Mouse (Mus musculus) MEL (cell line): ENCODE measurements around the gene Dock10. TPM values are rescaled to one million over a fixed set of nuclear protein-coding genes. Genes with fewer than 3 reads are reported as not detected.

Source experiments
- DNase-seq: peaks from one replicate; pipeline ENCODE4 v3.0.0; 2011; ENCODE audit warnings: low read depth, low spot score
- H3K27ac ChIP-seq: 2 replicates; pipeline ENCODE4 v1.5.1; 2012; ENCODE audit warnings: low read depth, mild to moderate bottlenecking, control low read depth, low read length, moderate library complexity; ENCODE audit not compliant: control insufficient read depth
- H3K27me3 ChIP-seq, 2 experiments: fragments of 150-350 bp in 1 of 2; sonication (generic) in 1 of 2; 2 replicates each; pipeline ENCODE4 v1.6.1; 2012; ENCODE audit warnings: low read length in 2 of 2, mild to moderate bottlenecking in 2 of 2, improper control_type of control experiment in 1 of 2, moderate library complexity in 1 of 2; ENCODE audit not compliant: insufficient read depth in 2 of 2, control insufficient read depth in 1 of 2
- H3K36me3 ChIP-seq, 2 experiments: 2 replicates each; pipeline ENCODE4 v1.6.1; 2012 to 2014; ENCODE audit warnings: low read length in 2 of 2, improper control_type of control experiment in 1 of 2, inconsistent platforms in 1 of 2, mild to moderate bottlenecking in 1 of 2; ENCODE audit not compliant: insufficient read depth in 2 of 2, control insufficient read depth in 1 of 2
- H3K4me1 ChIP-seq, 2 experiments: fragments of 150-350 bp in 1 of 2; sonication (generic) in 1 of 2; 2 replicates each; pipeline ENCODE4 v1.6.1; 2012; ENCODE audit warnings: low read length in 2 of 2, improper control_type of control experiment in 1 of 2, mild to moderate bottlenecking in 1 of 2; ENCODE audit not compliant: insufficient read depth in 2 of 2, control insufficient read depth in 1 of 2
- H3K4me3 ChIP-seq, 2 experiments: fragments of 150-350 bp in 1 of 2; sonication (generic) in 1 of 2; 2 replicates each; pipeline ENCODE4 v1.5.1; 2012; ENCODE audit warnings: low read depth in 2 of 2, low read length in 2 of 2, mild to moderate bottlenecking in 2 of 2, moderate library complexity in 2 of 2, control low read depth in 1 of 2, improper control_type of control experiment in 1 of 2; ENCODE audit not compliant: control insufficient read depth in 1 of 2, insufficient read depth in 1 of 2
- H3K79me2 ChIP-seq: 2 replicates; pipeline ENCODE4 v1.6.1; 2012; ENCODE audit warnings: mild to moderate bottlenecking, low read length, moderate library complexity; ENCODE audit not compliant: control insufficient read depth, poor library complexity, insufficient read depth
- H3K9ac ChIP-seq: 2 replicates; pipeline ENCODE4 v1.6.1; 2012; ENCODE audit warnings: low read depth, mild to moderate bottlenecking, control low read depth, low read length, moderate library complexity; ENCODE audit not compliant: control insufficient read depth, poor library complexity, severe bottlenecking
- H3K9me3 ChIP-seq: fragments of 150-350 bp; sonication (generic); replicated peaks from 2 replicates; pipeline ENCODE4 v1.6.1; 2012; ENCODE audit warnings: mild to moderate bottlenecking, low read length, improper control_type of control experiment, moderate library complexity; ENCODE audit not compliant: insufficient read depth
- CHD1 ChIP-seq: IDR thresholded peaks from 2 replicates; pipeline ENCODE4 v1.6.1; 2012; ENCODE audit warnings: low read depth, mild to moderate bottlenecking, inconsistent platforms, low read length, improper control_type of control experiment
- CHD2 ChIP-seq: IDR thresholded peaks from 2 replicates; pipeline ENCODE4 v1.6.1; 2011; ENCODE audit warnings: low read length, improper control_type of control experiment
- CTCF ChIP-seq, 3 experiments: IDR thresholded peaks in 2 of 3; conservative IDR thresholded peaks in 1 of 3; 2 replicates each; pipeline ENCODE4 v1.5.1; 2011 to 2012; ENCODE audit warnings: low read length in 3 of 3, low read depth in 2 of 3, mild to moderate bottlenecking in 2 of 3, improper control_type of control experiment in 1 of 3, inconsistent platforms in 1 of 3, mixed read lengths in 1 of 3, moderate library complexity in 1 of 3; ENCODE audit not compliant: control insufficient read depth in 1 of 3, insufficient read depth in 1 of 3, poor library complexity in 1 of 3, severe bottlenecking in 1 of 3
- E2F4 ChIP-seq: IDR thresholded peaks from 2 replicates; pipeline ENCODE4 v1.6.1; 2011; ENCODE audit warnings: low read depth, low read length, improper control_type of control experiment, borderline replicate concordance
- ELF1 ChIP-seq: IDR thresholded peaks from 2 replicates; pipeline ENCODE4 v1.6.1; 2014; ENCODE audit warnings: low read depth, mild to moderate bottlenecking, inconsistent platforms, low read length, improper control_type of control experiment, moderate library complexity
- EP300 ChIP-seq, 2 experiments: IDR thresholded peaks; 2 replicates each; pipeline ENCODE4 v1.6.1; 2011; ENCODE audit warnings: improper control_type of control experiment in 2 of 2, low read length in 2 of 2, low read depth in 1 of 2, mild to moderate bottlenecking in 1 of 2
- HCFC1 ChIP-seq: IDR thresholded peaks from 2 replicates; pipeline ENCODE4 v1.6.1; 2012; ENCODE audit warnings: low read depth, mild to moderate bottlenecking, inconsistent platforms, low read length, improper control_type of control experiment, moderate library complexity
- JUND ChIP-seq: IDR thresholded peaks from 2 replicates; pipeline ENCODE4 v1.6.1; 2011; ENCODE audit warnings: low read depth, mild to moderate bottlenecking, improper control_type of control experiment, low read length
- MAFK ChIP-seq: IDR thresholded peaks from 2 replicates; pipeline ENCODE4 v1.6.1; 2011; ENCODE audit warnings: low read depth, mild to moderate bottlenecking, low read length, improper control_type of control experiment, borderline replicate concordance
- MAX ChIP-seq: IDR thresholded peaks from 2 replicates; pipeline ENCODE4 v1.6.1; 2011; ENCODE audit warnings: low read length, improper control_type of control experiment
- MXI1 ChIP-seq: IDR thresholded peaks from 2 replicates; pipeline ENCODE4 v1.6.1; 2011; ENCODE audit warnings: mild to moderate bottlenecking, low read depth, low read length, improper control_type of control experiment
- MYB ChIP-seq: IDR thresholded peaks from 2 replicates; pipeline ENCODE4 v1.6.1; 2011; ENCODE audit warnings: mild to moderate bottlenecking, low read depth, low read length, improper control_type of control experiment
- NELFE ChIP-seq: IDR thresholded peaks from 2 replicates; pipeline ENCODE4 v1.6.1; 2011; ENCODE audit warnings: low read depth, low read length, improper control_type of control experiment
- NRF1 ChIP-seq: IDR thresholded peaks from 2 replicates; pipeline ENCODE4 v1.6.1; 2014; ENCODE audit warnings: low read depth, mild to moderate bottlenecking, inconsistent platforms, low read length, improper control_type of control experiment, moderate library complexity; ENCODE audit not compliant: poor library complexity, insufficient read depth, severe bottlenecking
- POLR2AphosphoS2 ChIP-seq: IDR thresholded peaks from 2 replicates; pipeline ENCODE4 v1.6.1; 2011; ENCODE audit warnings: low read length, improper control_type of control experiment
- RAD21 ChIP-seq: IDR thresholded peaks from 2 replicates; pipeline ENCODE4 v1.6.1; 2011; ENCODE audit warnings: mild to moderate bottlenecking, low read depth, low read length, improper control_type of control experiment
- RCOR1 ChIP-seq: IDR thresholded peaks from 2 replicates; pipeline ENCODE4 v1.6.1; 2012; ENCODE audit warnings: low read depth, mild to moderate bottlenecking, inconsistent platforms, low read length, improper control_type of control experiment
- SIN3A ChIP-seq: IDR thresholded peaks from 2 replicates; pipeline ENCODE4 v1.6.1; 2012; ENCODE audit warnings: low read length, improper control_type of control experiment, inconsistent platforms
- SMC3 ChIP-seq: IDR thresholded peaks from 2 replicates; pipeline ENCODE4 v1.6.1; 2011; ENCODE audit warnings: low read depth, low read length, improper control_type of control experiment
- UBTF ChIP-seq: IDR thresholded peaks from 2 replicates; pipeline ENCODE4 v1.6.1; 2012; ENCODE audit warnings: low read depth, mild to moderate bottlenecking, inconsistent platforms, low read length, improper control_type of control experiment, moderate library complexity, borderline replicate concordance; ENCODE audit not compliant: insufficient read depth
- USF1 ChIP-seq: IDR thresholded peaks from 2 replicates; pipeline ENCODE4 v1.6.1; 2014; ENCODE audit warnings: low read depth, mild to moderate bottlenecking, inconsistent platforms, low read length, improper control_type of control experiment, moderate library complexity
- ZC3H11A ChIP-seq: IDR thresholded peaks from 2 replicates; pipeline ENCODE4 v1.6.1; 2012; ENCODE audit warnings: low read depth, mild to moderate bottlenecking, inconsistent platforms, low read length, improper control_type of control experiment
- ZKSCAN1 ChIP-seq: IDR thresholded peaks from 2 replicates; pipeline ENCODE4 v1.6.1; 2012; ENCODE audit warnings: low read depth, mild to moderate bottlenecking, inconsistent platforms, low read length, improper control_type of control experiment, moderate library complexity
- ZMIZ1 ChIP-seq: IDR thresholded peaks from 2 replicates; pipeline ENCODE4 v1.6.1; 2012; ENCODE audit warnings: low read depth, mild to moderate bottlenecking, inconsistent platforms, low read length, improper control_type of control experiment, moderate library complexity
- ZNF384 ChIP-seq: IDR thresholded peaks from 2 replicates; pipeline ENCODE4 v1.6.1; 2012; ENCODE audit warnings: low read depth, mild to moderate bottlenecking, inconsistent platforms, low read length, improper control_type of control experiment
- polyA plus RNA-seq, 2 experiments: library from polyadenylated mRNA; stranded (reverse) in 1 of 2; unstranded in 1 of 2; fragments of >175 nt in 1 of 2; fragments of >200 nt in 1 of 2; gene quantifications; 2 replicates each; pipeline versions ENCODE4 v1.2.1 to v1.2.4; 2012; ENCODE audit warnings: low replicate concordance in 2 of 2, low read depth in 1 of 2; ENCODE audit not compliant: insufficient read length in 2 of 2, insufficient read depth in 1 of 2, missing spikeins in 1 of 2
- total RNA-seq: library from RNA; depleted of rRNA; stranded (reverse); fragments of 300-350 nt; gene quantifications from 2 replicates; pipeline ENCODE4 v1.2.3, GENCODE M21; 2012

The Dock10 gene
- total and polyA plus RNA-seq, 3 experiments, result 11.5 to 74.0 (median 14.3) TPM

DNA sequence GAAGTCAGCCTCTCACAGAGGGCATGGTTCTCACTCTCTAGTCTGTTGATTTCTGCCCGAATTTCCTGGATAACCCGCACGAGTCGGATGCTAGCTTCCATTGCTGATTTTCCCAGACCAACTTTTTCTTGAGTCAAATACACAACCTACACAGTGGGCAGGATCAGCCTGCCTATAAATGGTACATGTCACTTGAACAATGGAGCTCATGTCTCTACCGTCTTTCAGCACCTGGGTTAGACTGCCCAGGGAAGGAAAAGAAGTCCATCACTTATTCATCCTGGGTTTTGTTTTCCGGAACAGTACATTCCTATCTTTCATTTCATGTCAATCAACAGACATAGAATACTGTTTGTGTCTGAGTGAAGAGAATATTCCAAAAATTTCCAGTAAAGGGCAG, 297.0 kb downstream of the Dock10 start, which contains the start of gene Gm45261:
TSS of gene Gm45261 (minus strand) at position 101 of the 400 bp plus-strand sequence.
- no peaks in the 10 kb centered on the region for H3K27me3 ChIP-seq
- H3K27ac ChIP-seq, result no peak within 1 kb of the TSS
- no peaks in the 10 kb centered on the region for H3K36me3 ChIP-seq
- DNase-seq, result no peak
- H3K79me2 ChIP-seq, result no peaks in the 10 kb centered on the region
- H3K9me3 ChIP-seq, result no peaks in the 10 kb centered on the region
- TF ChIP-seq POLR2AphosphoS2, result no peak
- no peak for TF ChIP-seq SMC3
- no peak for TF ChIP-seq E2F4
- no peak for TF ChIP-seq NRF1
- TF ChIP-seq JUND, result no peak
- no peak for TF ChIP-seq MXI1
- no peak for TF ChIP-seq MYB
- no peak for TF ChIP-seq MAX
- no peak for TF ChIP-seq CTCF (IDR thresholded peaks at IDR 0.05 in 2 of 3, conservative IDR thresholded peaks at IDR 0.05 in 1 of 3; ENCODE audit: control insufficient read depth in 1 of 3, insufficient read depth in 1 of 3, low read depth in 2 of 3, low read length in 3 of 3, poor library complexity in 1 of 3, severe bottlenecking in 1 of 3)
- TF ChIP-seq ELF1, result no peak
- no peaks in the 10 kb centered on the region for H3K4me1 ChIP-seq
- H3K9ac ChIP-seq, result no peak within 1 kb of the TSS
- no peak within 1 kb of the TSS for H3K4me3 ChIP-seq

GRCm38 (mm10) chr1:80459923-80460322, 298.4 kb downstream of the Dock10 start:
- H3K27me3 ChIP-seq, result no peaks in the 10 kb centered on the region
- no peak overlapping the region for H3K4me3 ChIP-seq
- H3K9me3 ChIP-seq, result no peaks in the 10 kb centered on the region
- no peaks in the 10 kb centered on the region for H3K36me3 ChIP-seq
- TF ChIP-seq EP300 (IDR thresholded peaks at IDR 0.05; ENCODE audit: low read depth in 1 of 2, low read length in 2 of 2), result no peak
- no peak for TF ChIP-seq NELFE
- TF ChIP-seq E2F4, result no peak
- TF ChIP-seq CHD1, result no peak
- TF ChIP-seq ZNF384, result no peak
- TF ChIP-seq UBTF, result no peak
- no peak for TF ChIP-seq HCFC1
- TF ChIP-seq RAD21, result no peak
- TF ChIP-seq ZKSCAN1, result no peak
- TF ChIP-seq ZC3H11A, result no peak
- TF ChIP-seq JUND, result no peak
- TF ChIP-seq SIN3A, result no peak
- no peak for TF ChIP-seq USF1
- TF ChIP-seq CHD2, result no peak
- no peak for TF ChIP-seq RCOR1
- TF ChIP-seq MAFK, result no peak
- TF ChIP-seq ZMIZ1, result no peak
- no peaks in the 10 kb centered on the region for H3K79me2 ChIP-seq
- no peak overlapping the region for H3K27ac ChIP-seq
- H3K9ac ChIP-seq, result no peak overlapping the region
- H3K4me1 ChIP-seq, result no peaks in the 10 kb centered on the region
- no peak for DNase-seq
